Mouse (Mus musculus) forebrain, embryonic 13.5 days (tissue): Measurements from ENCODE around the gene Rad51b. TPM values are rescaled to one million over a fixed set of nuclear protein-coding genes. Genes with fewer than 3 reads are reported as not detected.

Experiments used
- ATAC-seq: fragments of 200-750 bp; cut with Nextera tagmentation; 2 replicates; pipeline ENCODE4 v1.8.0; 2017
- H3K27ac ChIP-seq: fragments of 300-500 bp; sonication (generic); 2 replicates; pipeline ENCODE4 v1.5.1; 2015; ENCODE audit warnings: inconsistent platforms, mild to moderate bottlenecking, moderate library complexity
- H3K27me3 ChIP-seq: fragments of 300-500 bp; sonication (generic); 2 replicates; pipeline ENCODE4 v1.6.1; 2015; ENCODE audit warnings: mild to moderate bottlenecking, inconsistent platforms
- H3K36me3 ChIP-seq: fragments of 300-500 bp; sonication (generic); 2 replicates; pipeline ENCODE4 v1.6.1; 2015; ENCODE audit warnings: mild to moderate bottlenecking, inconsistent platforms; ENCODE audit not compliant: poor library complexity, severe bottlenecking
- H3K4me1 ChIP-seq: fragments of 300-500 bp; sonication (generic); 2 replicates; pipeline ENCODE4 v1.6.1; 2015; ENCODE audit warnings: inconsistent platforms
- H3K4me2 ChIP-seq: fragments of 300-500 bp; sonication (generic); 2 replicates; pipeline ENCODE4 v1.6.1; 2015; ENCODE audit warnings: inconsistent platforms, mild to moderate bottlenecking, moderate library complexity
- H3K4me3 ChIP-seq: fragments of 300-500 bp; sonication (generic); 2 replicates; pipeline ENCODE4 v1.5.1; 2015; ENCODE audit warnings: mild to moderate bottlenecking, inconsistent platforms
- H3K9ac ChIP-seq: fragments of 300-500 bp; sonication (generic); 2 replicates; pipeline ENCODE4 v1.6.1; 2015; ENCODE audit warnings: mild to moderate bottlenecking, inconsistent platforms
- H3K9me3 ChIP-seq: fragments of 300-500 bp; sonication (generic); replicated peaks from 2 replicates; pipeline ENCODE4 v1.6.1; 2016; ENCODE audit warnings: inconsistent platforms
- WGBS: fragments of 180-500 bp; shearing (Covaris S2); methylation state at CpG from one replicate; pipeline ENCODE4 v1.1.7; 2015; 5-methylcytosine and 5-hydroxymethylcytosine counted together
- polyA plus RNA-seq: library from polyadenylated mRNA; unstranded; fragments of >200 nt; fragmentation: Nextera tagmentation; extraction: Ambion mirVana; gene quantifications from 2 replicates; pipeline ENCODE4 v1.2.1, GENCODE M21; 2015

The Rad51b gene
- polyA plus RNA-seq, 1 experiment from 2014 or later = 5.7 TPM

GRCm38 (mm10) chr12:79551274-79551673, 254.2 kb downstream of the Rad51b start:
- 93% methylated on average over 1 of the region's 1 CpGs for WGBS
- Histone ChIP-seq H3K36me3 (no peaks in the 10 kb centered on the region), H3K4me3 (no peak overlapping the region), H3K27ac (no peak overlapping the region), H3K9me3 (no peaks in the 10 kb centered on the region), H3K9ac (no peak overlapping the region), H3K4me1 (peaks cover 8% of the 10 kb centered on the region; the same call in 1 of the 2 replicates), H3K27me3 (no peaks in the 10 kb centered on the region), H3K4me2 (no peak overlapping the region)
- no peak for ATAC-seq

- no peak for ATAC-seq
- Histone ChIP-seq H3K9ac (no peak overlapping the region), H3K4me2 (no peak overlapping the region), H3K4me3 (no peak overlapping the region), H3K4me1 (no peaks in the 10 kb centered on the region), H3K9me3 (no peaks in the 10 kb centered on the region), H3K36me3 (no peaks in the 10 kb centered on the region), H3K27me3 (no peaks in the 10 kb centered on the region), H3K27ac (no peak overlapping the region)
Observed at GRCm38 (mm10) chr12:79553056-79553455, 256.0 kb downstream of the Rad51b start.

GRCm38 (mm10) chr12:79557904-79558303, 260.8 kb downstream of the Rad51b start:
- H3K36me3 ChIP-seq = no peaks in the 10 kb centered on the region
- H3K4me1 ChIP-seq = no peaks in the 10 kb centered on the region
- WGBS = 87% methylated on average over 5 of the region's 5 CpGs
- no peak overlapping the region for H3K27ac ChIP-seq
- no peak overlapping the region for H3K4me3 ChIP-seq
- no peak overlapping the region for H3K9ac ChIP-seq
- H3K9me3 ChIP-seq = no peaks in the 10 kb centered on the region
- no peaks in the 10 kb centered on the region for H3K27me3 ChIP-seq
- no peak for ATAC-seq
- H3K4me2 ChIP-seq = no peak overlapping the region

GRCm38 (mm10) chr12:79558711-79559110, 261.6 kb downstream of the Rad51b start:
- H3K27ac ChIP-seq = no peak overlapping the region
- H3K4me1 ChIP-seq = no peaks in the 10 kb centered on the region
- WGBS = 95% methylated on average over 3 of the region's 3 CpGs
- no peak for ATAC-seq
- no peaks in the 10 kb centered on the region for H3K9me3 ChIP-seq
- H3K4me3 ChIP-seq = no peak overlapping the region
- no peaks in the 10 kb centered on the region for H3K27me3 ChIP-seq
- H3K36me3 ChIP-seq = no peaks in the 10 kb centered on the region
- no peak overlapping the region for H3K9ac ChIP-seq
- H3K4me2 ChIP-seq = no peak overlapping the region

GRCm38 (mm10) chr12:79559410-79560015, 262.4 kb downstream of the Rad51b start:
- H3K36me3 ChIP-seq = no peaks in the 10 kb centered on the region
- H3K4me2 ChIP-seq = no peak overlapping the region
- 73% methylated on average over 4 of the region's 4 CpGs for WGBS
- ATAC-seq = no peak
- H3K9me3 ChIP-seq = no peaks in the 10 kb centered on the region
- no peaks in the 10 kb centered on the region for H3K4me1 ChIP-seq
- H3K27ac ChIP-seq = no peak overlapping the region
- H3K9ac ChIP-seq = no peak overlapping the region
- no peaks in the 10 kb centered on the region for H3K27me3 ChIP-seq
- H3K4me3 ChIP-seq = no peak overlapping the region

GRCm38 (mm10) chr12:79560084-79560699, 263.1 kb downstream of the Rad51b start:
- ATAC-seq = no peak
- Histone ChIP-seq H3K4me3 (no peak overlapping the region), H3K27me3 (no peaks in the 10 kb centered on the region), H3K4me1 (no peaks in the 10 kb centered on the region), H3K9me3 (no peaks in the 10 kb centered on the region), H3K4me2 (no peak overlapping the region), H3K27ac (no peak overlapping the region), H3K36me3 (no peaks in the 10 kb centered on the region), H3K9ac (no peak overlapping the region)
- 93% methylated on average over 8 of the region's 8 CpGs for WGBS

GRCm38 (mm10) chr12:79560893-79561292, 263.8 kb downstream of the Rad51b start:
- Histone ChIP-seq H3K27me3 (no peaks in the 10 kb centered on the region), H3K36me3 (no peaks in the 10 kb centered on the region), H3K4me3 (no peak overlapping the region), H3K4me1 (no peaks in the 10 kb centered on the region), H3K27ac (no peak overlapping the region), H3K9ac (no peak overlapping the region), H3K4me2 (no peak overlapping the region), H3K9me3 (no peaks in the 10 kb centered on the region)
- no peak for ATAC-seq
- 89% methylated on average over 4 of the region's 4 CpGs for WGBS

GRCm38 (mm10) chr12:79574159-79575040, 277.3 kb downstream of the Rad51b start:
- H3K4me1 ChIP-seq = peaks cover 4% of the 10 kb centered on the region; the same call in 1 of the 2 replicates
- WGBS = 66% methylated on average over 6 of the region's 6 CpGs
- H3K9ac ChIP-seq = no peak overlapping the region
- no peaks in the 10 kb centered on the region for H3K36me3 ChIP-seq
- no peak overlapping the region for H3K4me3 ChIP-seq
- no peaks in the 10 kb centered on the region; the same call in 1 of the 2 replicates for H3K9me3 ChIP-seq
- H3K27ac ChIP-seq = no peak overlapping the region
- ATAC-seq = no peak
- no peaks in the 10 kb centered on the region for H3K27me3 ChIP-seq
- no peak overlapping the region for H3K4me2 ChIP-seq

GRCm38 (mm10) chr12:79575041-79575541, 278.0 kb downstream of the Rad51b start:
- Histone ChIP-seq H3K4me2 (no peak overlapping the region), H3K4me3 (no peak overlapping the region), H3K4me1 (peaks cover 4% of the 10 kb centered on the region; the same call in 1 of the 2 replicates), H3K9me3 (no peaks in the 10 kb centered on the region; the same call in 1 of the 2 replicates), H3K36me3 (no peaks in the 10 kb centered on the region), H3K27me3 (no peaks in the 10 kb centered on the region), H3K27ac (no peak overlapping the region), H3K9ac (no peak overlapping the region)
- ATAC-seq = no peak
- WGBS = 66% methylated on average over 7 of the region's 7 CpGs

- H3K27me3 ChIP-seq = no peaks in the 10 kb centered on the region
- H3K27ac ChIP-seq = no peak overlapping the region
- no peak overlapping the region for H3K4me2 ChIP-seq
- H3K9me3 ChIP-seq = no peaks in the 10 kb centered on the region
- peaks cover 4% of the 10 kb centered on the region; the same call in 1 of the 2 replicates for H3K4me1 ChIP-seq
- no peaks in the 10 kb centered on the region for H3K36me3 ChIP-seq
- WGBS = 88% methylated on average over 2 of the region's 2 CpGs
- H3K9ac ChIP-seq = no peak overlapping the region
- no peak overlapping the region for H3K4me3 ChIP-seq
- ATAC-seq = no peak
Observed at GRCm38 (mm10) chr12:79577525-79577924, 280.4 kb downstream of the Rad51b start.

GRCm38 (mm10) chr12:79579018-79579585, 282.0 kb downstream of the Rad51b start:
- no peak for ATAC-seq
- Histone ChIP-seq H3K4me2 (no peak overlapping the region), H3K27ac (no peak overlapping the region), H3K9me3 (no peaks in the 10 kb centered on the region), H3K36me3 (no peaks in the 10 kb centered on the region), H3K27me3 (no peaks in the 10 kb centered on the region), H3K4me3 (no peak overlapping the region), H3K9ac (no peak overlapping the region), H3K4me1 (peaks cover 4% of the 10 kb centered on the region; the same call in 1 of the 2 replicates)
- WGBS = 90% methylated on average over 6 of the region's 6 CpGs

- H3K4me2 ChIP-seq = no peak overlapping the region
- ATAC-seq = no peak
- no peaks in the 10 kb centered on the region for H3K36me3 ChIP-seq
- WGBS = 86% methylated on average over 6 of the region's 6 CpGs
- no peak overlapping the region for H3K9ac ChIP-seq
- no peaks in the 10 kb centered on the region for H3K27me3 ChIP-seq
- H3K4me3 ChIP-seq = no peak overlapping the region
- H3K27ac ChIP-seq = no peak overlapping the region
- no peaks in the 10 kb centered on the region for H3K9me3 ChIP-seq
- no peaks in the 10 kb centered on the region; the same call in 1 of the 2 replicates for H3K4me1 ChIP-seq
Observed at GRCm38 (mm10) chr12:79579837-79580236, 282.8 kb downstream of the Rad51b start.
